Mouse (Mus musculus): ENCODE results near the gene Rnf135. TPM values are rescaled to one million over a fixed set of nuclear protein-coding genes. Genes with fewer than 3 reads are reported as not detected.
"Not testable (repeated sequence)": the region's sequence is repeated elsewhere in the genome, so short reads cannot be mapped to it uniquely, and the experiment has no call there.

Gene Rnf135
- 10 to 100 TPM; 16.0 to 16.2 TPM for total RNA-seq (2021)
- long read RNA-seq, experiment 1, transcript Rnf135-201 (5 exons, 1,984 nt): major isoform, 10 of 27 reads
- long read RNA-seq, experiment 1, partial matches to known transcripts: 0 of 27 reads
- long read RNA-seq, experiment 1, other reads (novel, unspliced or antisense): 17 of 27 reads
- long read RNA-seq, experiment 2, transcript Rnf135-201 (5 exons, 1,984 nt): major isoform, 15 of 35 reads
- long read RNA-seq, experiment 2, partial matches to known transcripts: 0 of 35 reads
- long read RNA-seq, experiment 2, other reads (novel, unspliced or antisense): 20 of 35 reads

DNA sequence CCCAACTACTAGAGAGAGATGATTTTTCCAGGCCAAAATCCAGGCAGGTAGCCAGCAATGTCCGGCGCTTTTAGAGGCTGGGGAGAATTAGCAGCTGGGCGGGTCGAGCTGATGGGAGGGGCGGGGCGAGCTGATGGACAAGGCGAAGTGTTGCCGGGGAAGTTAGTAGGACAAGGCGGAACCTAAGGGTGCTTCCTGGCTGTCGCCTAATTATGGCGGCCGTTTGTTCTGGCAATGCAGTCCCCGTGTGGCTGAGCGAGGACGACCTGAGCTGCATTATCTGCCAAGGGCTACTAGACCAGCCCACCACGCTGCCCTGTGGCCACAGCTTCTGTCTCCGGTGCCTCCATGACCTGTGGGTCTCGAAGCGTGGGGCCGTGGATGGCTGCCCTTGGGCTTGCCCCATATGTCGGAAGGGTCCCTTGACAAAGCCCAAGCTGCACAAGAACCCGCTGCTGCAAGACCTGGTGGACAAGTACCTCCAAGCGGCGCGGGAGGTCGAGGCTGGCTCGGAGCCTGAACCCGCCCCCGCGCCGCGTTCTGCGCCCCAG is at the start of gene Rnf135:
TSS of gene Rnf135 (plus strand) at position 147 of the 551 bp plus-strand sequence.
- peak; percentile 72 to 87 for DNase-seq (ENCODE audit: low spot score in 2 of 2)

DNA sequence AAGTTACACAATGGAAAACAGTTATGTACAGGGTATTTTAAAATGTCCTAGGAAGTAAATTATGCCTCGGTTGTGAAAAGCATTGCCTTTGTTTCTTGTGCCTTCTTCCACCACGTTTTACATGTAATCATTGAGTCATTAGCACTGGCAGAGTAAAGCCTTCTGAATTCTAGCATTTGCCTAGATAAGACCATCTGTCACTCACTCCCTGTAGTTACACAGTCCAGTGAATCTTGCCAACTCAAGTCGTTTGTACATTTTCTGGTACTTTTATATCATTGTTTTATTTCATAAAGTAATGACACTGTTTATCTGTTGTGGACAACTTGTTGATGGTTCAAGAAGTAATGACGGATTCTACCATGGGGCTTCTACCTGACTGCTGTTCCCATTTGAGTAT is 48.9 kb upstream of the Rnf135 start:
- no peak for DNase-seq (ENCODE audit: low spot score in 2 of 2)

DNA sequence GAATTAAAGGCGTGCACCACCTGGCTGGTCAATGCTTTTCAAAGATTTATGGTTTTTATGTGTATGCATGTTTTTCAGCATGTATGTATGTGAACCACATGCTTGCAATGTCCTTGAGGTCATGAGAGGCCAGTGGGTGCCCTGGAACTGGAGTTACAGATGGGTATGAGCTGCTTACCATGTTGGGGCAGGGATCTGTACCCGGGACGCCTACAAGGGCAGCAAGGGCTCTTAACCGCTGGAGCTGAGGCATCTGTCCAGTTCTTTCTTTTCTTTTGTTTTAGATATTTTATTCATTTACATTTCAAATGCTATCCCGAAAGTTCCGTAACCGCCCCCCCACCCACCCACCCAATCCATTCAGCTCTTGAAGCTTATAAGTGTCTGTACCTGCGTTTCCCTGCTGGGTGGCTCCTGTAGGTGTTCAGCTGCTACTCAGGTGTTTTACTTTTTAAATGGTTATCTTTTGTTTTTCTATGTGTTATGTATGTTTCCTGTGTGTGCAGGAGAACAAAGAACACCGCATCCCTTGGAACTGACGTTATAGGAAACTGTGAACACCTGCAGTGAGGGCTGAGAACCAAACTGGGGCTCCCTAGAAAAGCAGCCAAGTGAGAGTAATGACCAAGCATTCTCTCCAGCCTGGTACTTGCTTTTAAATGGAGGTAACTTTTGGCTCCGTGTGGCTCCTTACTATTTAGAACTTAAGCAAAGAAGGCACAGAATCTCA is 47.5 kb upstream of the Rnf135 start:
- no peak for DNase-seq (ENCODE audit: low spot score in 2 of 2)

DNA sequence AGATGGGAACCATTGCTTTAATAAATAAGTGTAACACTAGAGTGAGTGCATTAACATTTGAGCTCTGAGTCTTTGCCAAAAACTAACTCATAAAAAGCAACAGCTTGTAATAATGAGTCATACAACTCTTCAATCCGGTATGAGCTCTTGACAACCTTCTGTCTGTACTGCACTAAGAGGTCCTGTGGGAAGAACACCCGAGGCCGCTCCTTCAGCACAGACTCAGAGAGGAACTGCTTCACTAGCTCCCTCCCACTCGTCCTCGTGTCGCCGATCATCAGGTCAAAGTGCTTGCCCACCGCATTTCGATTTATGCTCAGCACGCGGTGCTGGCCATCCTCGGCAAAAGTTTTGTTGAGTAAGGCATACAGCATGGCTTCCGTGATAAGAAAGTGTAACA is 46.9 kb upstream of the Rnf135 start:
- DNase-seq (ENCODE audit: low spot score in 2 of 2): no peak

DNA sequence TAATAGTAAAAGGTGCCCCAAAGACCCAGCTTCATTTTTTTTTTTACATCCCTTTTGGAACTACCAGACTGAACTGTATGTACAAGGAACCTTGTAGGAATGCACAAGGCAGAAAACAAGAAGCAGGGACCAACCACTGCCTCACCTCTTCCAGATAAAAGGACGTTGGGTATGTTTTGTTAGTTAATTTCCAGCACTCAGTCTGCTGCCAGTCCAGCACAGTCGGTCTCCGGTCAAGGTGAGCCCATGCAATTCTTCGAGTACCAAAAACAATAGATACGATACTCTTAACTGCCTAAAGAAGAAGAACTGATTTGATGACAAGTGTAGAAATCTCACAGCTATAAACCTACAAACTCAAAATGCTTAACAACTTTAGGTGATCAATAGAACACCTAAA is 45.9 kb upstream of the Rnf135 start:
- no peak for DNase-seq (ENCODE audit: low spot score in 2 of 2)

DNA sequence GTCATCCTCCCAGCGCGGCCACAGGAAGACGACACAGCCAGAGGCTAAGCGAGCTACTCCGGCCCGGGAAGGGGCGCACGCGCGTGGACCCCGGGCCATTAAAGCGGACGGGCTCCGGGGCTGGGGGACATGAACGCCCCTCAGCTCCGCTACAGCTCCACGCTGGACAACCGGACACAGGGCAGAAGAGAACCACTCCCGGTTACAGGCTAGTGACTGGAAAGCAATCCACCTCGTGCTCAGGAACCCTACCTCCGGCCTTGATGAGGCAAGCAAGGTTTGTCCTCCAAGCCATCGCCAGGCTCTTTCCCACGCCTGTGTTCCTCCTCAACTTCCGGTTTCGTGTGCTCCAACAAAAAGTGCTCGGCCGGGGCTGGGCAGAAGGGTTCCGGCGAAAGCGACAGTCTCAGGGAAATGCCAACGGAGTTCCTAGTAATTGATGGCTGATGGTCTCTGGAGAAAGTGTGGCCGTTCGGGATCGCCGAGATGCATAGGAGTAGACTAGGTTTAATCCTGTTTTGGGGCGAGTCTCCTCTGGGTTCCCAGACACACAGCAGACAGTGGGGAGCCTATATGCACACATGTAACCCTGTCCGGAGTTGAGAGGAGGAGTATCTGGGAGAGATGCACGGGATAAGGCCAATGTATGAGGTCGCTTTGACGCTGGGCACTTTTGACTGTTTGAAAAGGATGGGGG is 41.7 kb upstream of the Rnf135 start, which contains the start of gene Tefm:
TSS of gene Tefm (minus strand) at position 351 of the 697 bp plus-strand sequence.
- DNase-seq (ENCODE audit: low spot score in 2 of 2): peak; percentile 56 to 76

DNA sequence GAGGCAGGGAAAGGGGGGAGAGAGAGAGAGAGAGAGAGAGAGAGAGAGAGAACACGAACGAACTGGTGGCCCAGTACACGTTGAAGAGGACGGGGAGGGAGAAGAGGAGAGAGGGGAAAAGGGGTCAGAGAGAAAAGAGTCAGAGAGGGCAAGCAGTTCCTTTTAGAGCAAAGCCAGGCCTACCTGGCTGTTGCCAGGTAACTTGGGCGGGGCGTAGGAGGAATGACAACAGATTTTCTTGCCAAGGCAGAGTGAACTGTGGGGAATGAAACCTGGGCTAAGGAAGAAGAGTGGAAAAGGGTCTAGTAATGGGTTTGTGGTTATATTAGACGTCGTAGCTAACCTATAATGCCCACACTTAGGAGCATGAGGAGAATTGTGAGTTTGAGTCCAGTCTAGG is 40.8 kb upstream of the Rnf135 start:
- DNase-seq (ENCODE audit: low spot score in 2 of 2): no peak

DNA sequence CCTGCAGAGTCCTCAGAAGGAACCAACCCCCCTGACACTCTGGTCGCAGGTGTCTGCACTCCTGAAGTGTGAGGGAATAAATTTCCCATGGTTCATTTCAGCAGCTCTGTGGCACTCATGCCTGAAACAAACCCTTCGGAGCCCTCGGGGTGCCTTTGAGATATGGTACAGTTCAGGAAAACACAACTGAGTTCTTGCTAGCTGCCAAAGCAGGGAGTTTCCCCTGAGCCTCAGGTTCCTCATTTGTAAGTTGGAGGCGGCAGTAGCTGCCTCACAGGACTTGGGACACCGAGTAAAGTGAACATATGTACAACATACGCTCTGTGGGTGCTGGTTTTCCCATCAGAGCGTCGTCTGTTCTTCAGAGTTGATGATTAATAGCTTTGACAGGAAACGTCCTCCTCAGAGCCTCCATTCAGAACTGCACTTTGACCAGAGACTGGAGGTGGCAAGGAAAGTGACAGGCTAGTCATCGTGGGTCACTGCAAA is 37.8 kb upstream of the Rnf135 start:
- no peak for DNase-seq (ENCODE audit: low spot score in 2 of 2)

DNA sequence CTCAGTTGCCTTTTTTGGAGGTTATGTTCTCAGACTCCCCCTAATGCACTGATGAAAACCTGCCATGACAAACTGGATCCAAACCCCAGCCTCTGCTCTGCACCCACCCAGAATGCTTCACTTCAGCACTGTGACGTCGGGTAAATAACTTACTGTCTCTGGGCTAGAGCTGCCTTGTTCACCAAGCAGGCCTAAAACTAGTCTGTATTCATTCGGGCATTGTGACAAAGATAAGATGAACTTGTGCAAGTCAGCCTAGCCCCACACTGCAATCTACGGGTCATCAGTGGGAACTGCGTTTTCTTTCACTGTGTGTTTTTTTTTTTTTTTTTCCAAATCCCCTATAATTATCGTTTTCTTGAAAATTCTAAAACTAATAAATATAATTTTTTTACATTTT is 35.9 kb upstream of the Rnf135 start:
- DNase-seq (ENCODE audit: low spot score in 2 of 2): no peak

DNA sequence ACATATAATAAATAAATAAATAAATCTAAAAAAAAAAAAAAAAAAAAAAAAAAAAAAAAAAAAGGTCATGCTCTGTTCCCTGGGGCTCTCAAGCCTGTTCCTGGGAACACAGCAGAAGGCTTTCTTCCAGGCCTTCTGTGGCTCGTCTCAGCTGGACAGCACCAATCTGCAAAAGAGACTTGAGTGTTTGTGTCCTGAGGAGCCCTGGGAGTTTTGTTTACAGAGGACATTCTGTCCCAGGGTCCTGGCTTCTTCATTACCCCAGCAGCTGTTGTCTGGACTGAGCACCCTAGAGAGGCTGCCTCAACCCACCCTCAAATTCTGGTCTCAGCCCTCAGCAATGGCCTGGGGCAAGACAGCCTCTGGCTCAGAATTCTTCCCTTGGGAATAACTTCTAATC is 35.3 kb upstream of the Rnf135 start:
- no peak for DNase-seq (ENCODE audit: low spot score in 2 of 2)

DNA sequence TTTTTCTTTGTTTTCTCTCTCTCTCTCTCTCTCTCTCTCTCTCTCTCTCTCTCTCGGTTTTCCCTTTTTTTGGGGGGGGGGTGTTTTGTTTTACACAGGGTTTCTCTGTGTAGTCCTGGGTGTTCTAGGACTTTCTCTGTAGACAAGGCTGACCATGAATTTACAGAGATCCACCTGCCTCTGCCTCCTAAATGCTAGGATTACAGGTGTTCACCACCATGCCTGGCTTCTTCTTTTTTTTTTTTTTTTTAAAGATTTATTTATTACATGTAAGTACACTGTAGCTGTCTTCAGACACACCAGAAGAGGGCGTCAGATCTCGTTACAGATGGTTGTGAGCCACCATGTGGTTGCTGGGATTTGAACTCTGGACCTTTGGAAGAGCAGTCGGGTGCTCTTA is 34.7 kb upstream of the Rnf135 start:
- DNase-seq (ENCODE audit: low spot score in 2 of 2): not testable (repeated sequence)

DNA sequence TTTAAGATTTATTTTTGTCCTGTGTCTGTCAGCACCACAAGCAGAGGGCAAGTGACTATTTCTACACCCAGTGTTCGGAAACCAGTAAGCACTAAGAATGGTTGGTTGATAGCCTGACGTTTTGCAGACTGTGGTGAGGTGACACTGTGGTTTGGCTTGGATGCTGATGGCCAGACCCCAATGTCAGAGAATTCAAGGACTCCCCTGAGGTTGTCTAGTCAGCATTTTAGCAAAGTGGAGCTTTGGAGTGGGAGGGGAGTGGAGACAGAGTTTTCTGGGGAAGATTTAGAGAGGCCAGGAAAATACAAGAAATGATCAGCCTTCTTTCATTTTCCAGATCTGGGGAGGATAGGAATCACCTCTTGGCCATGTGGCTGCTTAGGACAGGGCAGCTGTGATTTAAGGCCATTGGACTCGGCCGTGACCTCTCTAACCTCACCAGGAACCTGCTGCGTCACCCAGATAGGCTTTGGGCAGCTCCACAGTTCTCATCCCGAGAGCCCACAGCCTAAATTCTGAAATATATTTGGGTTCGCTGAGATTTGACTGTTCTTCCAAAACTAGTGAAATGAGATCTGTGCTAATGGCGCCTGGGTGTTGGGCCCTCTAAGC is 34.1 kb upstream of the Rnf135 start:
- no peak for DNase-seq (ENCODE audit: low spot score in 2 of 2)

DNA sequence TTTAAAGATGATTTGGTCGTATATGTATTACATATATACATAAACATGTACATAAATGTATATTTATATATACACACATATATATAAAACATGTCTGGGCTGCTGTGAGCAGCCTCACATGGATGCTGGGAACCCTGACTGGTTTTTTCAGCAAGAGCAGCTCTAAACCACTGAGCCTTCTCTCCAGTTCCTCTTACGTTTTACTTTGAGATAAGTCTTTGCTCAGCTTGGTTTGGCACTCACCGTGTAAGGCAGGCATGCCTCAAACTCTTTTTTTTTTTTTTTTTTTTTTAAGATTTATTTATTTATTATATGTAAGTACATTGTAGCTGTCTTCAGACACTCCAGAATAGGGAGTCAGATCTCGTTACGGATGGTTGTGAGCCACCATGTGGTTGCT is 33.1 kb upstream of the Rnf135 start:
- no peak for DNase-seq (ENCODE audit: low spot score in 2 of 2)

DNA sequence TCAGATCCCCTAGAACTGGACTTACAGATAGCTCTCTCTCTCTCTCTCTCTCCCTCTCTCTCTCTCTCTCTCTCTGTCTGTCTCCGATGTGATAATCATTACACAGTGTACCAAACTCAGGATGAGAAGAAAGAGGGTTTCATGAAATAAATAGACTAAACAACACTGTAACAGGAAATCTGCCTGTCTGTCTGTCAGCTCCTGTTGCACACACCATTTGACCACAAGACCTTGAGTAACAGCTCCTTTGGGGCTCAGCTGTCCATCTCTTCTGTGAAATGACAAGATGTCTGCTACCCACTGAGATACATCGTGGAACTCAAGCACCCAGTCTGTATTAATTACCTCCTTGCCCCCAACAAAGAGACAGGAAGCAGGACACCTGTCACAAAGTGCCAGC is 32.1 kb upstream of the Rnf135 start:
- DNase-seq (ENCODE audit: low spot score in 2 of 2): no peak

DNA sequence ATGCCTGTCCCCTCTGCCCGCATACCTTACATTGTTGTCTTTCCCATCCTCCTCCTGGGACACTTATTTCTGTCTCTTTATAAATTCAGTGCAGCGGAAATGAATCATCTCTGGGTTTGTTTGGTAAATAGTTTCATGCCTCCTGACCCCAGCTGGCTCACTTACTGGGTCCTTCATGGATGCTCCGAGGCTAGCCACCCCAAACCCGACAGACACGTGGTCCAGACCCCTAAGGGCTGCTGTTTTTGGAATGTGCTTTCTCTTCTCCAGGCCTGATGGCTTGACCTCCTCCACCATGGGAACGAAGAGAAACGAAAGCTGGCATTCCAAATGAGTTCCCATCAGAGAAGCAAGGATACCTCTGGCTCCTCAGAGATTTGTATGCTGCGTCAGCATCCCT is 31.3 kb upstream of the Rnf135 start:
- no peak for DNase-seq (ENCODE audit: low spot score in 2 of 2)

DNA sequence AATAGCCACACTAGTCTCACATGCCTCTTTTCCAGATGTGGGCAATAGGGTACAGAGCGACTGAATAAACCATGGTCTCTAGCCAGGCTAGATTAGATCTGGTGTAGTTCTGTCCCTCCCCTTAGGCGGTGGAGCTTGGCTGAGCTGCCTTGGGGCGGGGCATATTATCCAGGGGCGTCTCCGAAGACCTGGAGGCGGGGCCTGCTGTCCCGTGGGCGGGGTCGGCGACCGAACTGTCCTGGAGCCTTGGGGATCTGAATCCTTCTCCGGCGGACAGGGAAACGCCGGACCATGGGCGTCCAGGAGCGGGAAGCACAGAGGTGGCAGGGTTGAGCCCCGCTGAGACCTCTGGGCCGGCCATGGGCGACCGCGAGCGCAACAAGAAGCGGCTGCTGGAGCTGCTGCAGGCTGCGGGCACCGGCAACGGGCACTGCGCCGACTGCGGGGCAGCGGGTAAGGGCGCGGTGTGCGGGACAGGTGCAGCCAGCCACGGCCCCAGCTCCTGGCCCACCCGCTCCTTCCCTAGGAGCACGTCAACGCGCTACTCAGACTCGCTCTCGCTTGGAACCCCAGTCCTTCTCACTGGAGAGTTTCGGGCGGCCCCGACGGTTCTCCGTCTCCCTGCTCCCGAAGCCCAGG is 29.7 kb upstream of the Rnf135 start, which contains the start of gene Adap2:
TSS of gene Adap2 (plus strand) at position 249 of the 639 bp plus-strand sequence.
- DNase-seq (ENCODE audit: low spot score in 2 of 2): peak; percentile 77 to 82

DNA sequence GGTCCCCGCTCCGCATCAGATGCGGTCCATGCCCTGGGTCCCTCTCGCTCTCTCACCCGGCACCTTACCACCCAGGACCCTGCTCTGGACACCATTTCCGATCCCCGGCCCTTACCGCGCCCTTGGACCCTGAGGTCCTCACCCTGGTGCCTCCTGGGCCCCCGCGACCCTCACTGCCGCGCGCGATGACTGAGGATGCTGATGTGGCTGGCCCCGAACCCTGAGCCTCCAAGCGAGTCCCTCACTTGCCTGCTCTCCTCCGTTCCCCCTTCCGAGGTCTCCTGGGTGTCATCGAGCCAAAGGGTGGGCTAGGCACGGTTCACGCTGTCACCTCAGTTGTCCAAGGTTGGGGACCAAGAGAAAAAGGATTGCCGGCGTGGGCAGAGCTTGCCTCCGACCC is 29.1 kb upstream of the Rnf135 start:
- no peak for DNase-seq (ENCODE audit: low spot score in 2 of 2)

DNA sequence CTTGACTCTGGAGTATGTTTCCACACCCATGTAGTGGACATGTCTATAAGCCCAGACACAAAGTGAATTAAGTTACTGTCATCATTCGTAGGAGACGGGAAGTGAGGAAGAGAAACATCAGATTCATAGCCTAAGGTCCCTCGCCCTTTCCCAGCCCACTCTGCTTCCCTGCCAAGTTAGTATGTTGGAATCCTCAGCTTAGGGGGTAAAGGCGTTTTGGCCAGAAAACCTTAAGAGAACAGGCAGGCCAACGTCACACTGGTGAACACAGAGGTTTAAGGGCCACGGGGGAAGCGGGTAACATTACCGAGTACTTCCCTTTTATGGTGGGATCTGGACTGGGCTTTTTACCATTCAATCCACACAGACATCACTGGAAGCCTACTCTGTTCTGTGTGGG is 28.1 kb upstream of the Rnf135 start:
- no peak for DNase-seq (ENCODE audit: low spot score in 2 of 2)

DNA sequence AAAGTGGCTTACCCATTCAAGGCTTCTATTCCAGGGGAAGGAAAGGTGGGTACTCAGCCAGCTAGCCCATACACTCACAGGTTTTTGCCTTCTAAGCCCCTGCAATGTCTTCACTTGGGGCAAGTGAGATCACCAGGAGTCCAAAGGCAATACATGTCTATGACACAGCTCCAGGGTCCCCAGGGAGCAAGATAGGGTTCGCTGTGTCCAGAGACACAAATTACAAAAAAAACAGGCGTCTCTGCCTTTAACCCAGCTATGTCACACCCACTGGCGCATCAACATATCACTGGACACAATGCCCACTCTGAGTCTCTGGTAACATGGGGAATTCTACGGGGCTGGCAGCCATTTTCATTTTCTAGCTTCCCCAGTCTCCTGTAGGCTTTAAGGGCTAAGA is 27.7 kb upstream of the Rnf135 start:
- no peak for DNase-seq (ENCODE audit: low spot score in 2 of 2)

DNA sequence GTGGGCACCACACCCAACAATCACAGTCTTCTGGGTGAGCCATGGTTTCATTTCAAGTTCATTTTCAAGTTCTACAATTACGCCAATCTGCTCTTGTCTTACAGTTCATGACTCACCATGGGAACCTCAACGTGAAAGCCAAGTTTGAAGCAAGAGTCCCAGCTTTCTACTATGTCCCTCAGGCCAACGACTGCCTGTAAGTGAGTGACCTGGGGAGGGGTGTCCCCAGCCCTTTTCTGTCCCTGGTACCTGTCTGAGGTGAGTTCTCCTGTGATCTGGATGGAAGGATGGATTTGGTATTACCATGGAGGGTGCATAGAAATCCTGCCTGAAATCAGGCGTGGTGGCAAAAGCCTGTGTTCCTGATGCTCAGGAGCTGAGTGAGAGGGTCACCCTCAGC is 26.8 kb upstream of the Rnf135 start:
- no peak for DNase-seq (ENCODE audit: low spot score in 2 of 2)

DNA sequence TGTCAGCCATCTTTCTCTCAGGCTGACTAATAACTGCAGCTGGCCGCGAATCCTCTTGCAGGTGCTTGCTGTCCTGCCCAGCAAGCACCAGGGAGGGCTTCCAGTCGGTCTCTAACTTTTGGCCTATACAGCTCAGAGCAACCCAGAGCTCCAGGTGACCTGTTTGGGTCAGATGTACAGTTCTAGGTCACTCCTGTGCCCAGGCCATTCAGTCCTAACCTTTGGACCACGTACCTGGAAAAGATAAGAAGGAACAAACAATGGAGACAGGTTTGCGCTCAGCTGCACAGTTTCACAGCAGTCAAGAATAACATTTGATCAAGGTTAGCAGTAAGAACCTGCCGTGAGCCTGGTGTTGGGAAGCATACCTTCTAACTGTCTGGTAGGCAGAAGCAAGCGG is 24.6 kb upstream of the Rnf135 start:
- no peak for DNase-seq (ENCODE audit: low spot score in 2 of 2)
